Mouse (Mus musculus) olfactory bulb, adult 2 months (tissue): Measurements from ENCODE around the gene Flt3l.

Experiments
- CTCF ChIP-seq: fragments of 200-500 bp; IDR thresholded peaks from 2 replicates; pipeline ENCODE4 v1.5.1; 2012; ENCODE audit warnings: low read depth, mild to moderate bottlenecking, low read length, moderate library complexity; ENCODE audit not compliant: insufficient read depth
- POLR2A ChIP-seq: fragments of 200-500 bp; IDR thresholded peaks from 2 replicates; pipeline ENCODE4 v1.6.1; 2012; ENCODE audit warnings: mild to moderate bottlenecking, low read depth, low read length, moderate library complexity; ENCODE audit not compliant: insufficient read depth

DNA sequence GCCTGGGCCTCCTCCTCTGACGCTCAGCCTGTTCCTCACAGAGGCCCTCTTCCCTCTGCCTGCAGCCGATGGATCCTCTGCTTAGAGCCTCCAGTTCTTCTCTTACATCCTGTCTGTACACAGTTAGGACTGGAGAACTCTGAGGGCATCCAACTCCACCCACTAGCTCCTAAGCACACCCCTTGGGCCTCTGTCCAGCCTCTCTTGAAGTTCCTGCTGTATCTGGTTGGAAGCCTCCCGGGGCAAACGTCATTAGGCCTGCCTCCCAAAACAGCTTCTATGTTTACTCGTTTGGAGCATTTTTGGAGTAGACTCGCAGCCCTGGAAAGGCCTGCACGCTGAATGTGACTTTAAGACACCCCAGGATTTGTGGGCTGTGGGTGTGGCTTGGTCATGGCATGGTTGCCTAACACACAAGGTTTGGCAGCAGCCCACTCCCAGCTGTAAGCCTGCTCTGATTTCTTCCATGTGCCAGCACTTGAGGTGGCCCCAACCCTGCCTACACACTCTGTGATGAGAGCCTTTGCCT, 32.5 kb downstream of the Flt3l start, which contains the start of gene Fcgrt:
- TF ChIP-seq POLR2A (no peak), CTCF (no peak)
